Mouse (Mus musculus) olfactory bulb, adult 2 months (tissue): ENCODE measurements at regions not wholly inside any gene's neighbourhood (a gene's known extent, or its start where the extent isn't known, plus 50 kb on each side); places are given as distances from the start of the nearest gene placed in this dataset.
"Not testable (repeated sequence)": the region's sequence is repeated elsewhere in the genome, so short reads cannot be mapped to it uniquely, and the experiment has no call there.

Experiments used
- CTCF ChIP-seq: fragments of 200-500 bp; IDR thresholded peaks from 2 replicates; pipeline ENCODE4 v1.5.1; 2012; ENCODE audit warnings: low read depth, mild to moderate bottlenecking, low read length, moderate library complexity; ENCODE audit not compliant: insufficient read depth
- POLR2A ChIP-seq: fragments of 200-500 bp; IDR thresholded peaks from 2 replicates; pipeline ENCODE4 v1.6.1; 2012; ENCODE audit warnings: mild to moderate bottlenecking, low read depth, low read length, moderate library complexity; ENCODE audit not compliant: insufficient read depth

GRCm38 (mm10) chr15:44870934-44871333, 4736.8 kb downstream of the 9330182O14Rik start:
- TF ChIP-seq POLR2A, CTCF: not testable (repeated sequence)
